Mouse (Mus musculus) forebrain, embryonic 11.5 days (tissue): Measurements from ENCODE around the gene Elovl7. TPM values are rescaled to one million over a fixed set of nuclear protein-coding genes. Genes with fewer than 3 reads are reported as not detected.

Experiments used
- ATAC-seq: fragments of 200-750 bp; cut with Nextera tagmentation; replicated peaks from 2 replicates; pipeline ENCODE4 v1.8.0; 2017; ENCODE audit warnings: moderate TSS enrichment; ENCODE audit not compliant: low FRiP score
- DNase-seq: peaks from one replicate; pipeline ENCODE4 v3.0.0-alpha.2; 2017; ENCODE audit warnings: low spot score
- H3K27ac ChIP-seq: fragments of 300-500 bp; sonication (generic); 2 replicates; pipeline ENCODE4 v1.5.1; 2014; ENCODE audit warnings: low read depth, low read length
- H3K27me3 ChIP-seq: fragments of 300-500 bp; sonication (generic); 2 replicates; pipeline ENCODE4 v1.6.1; 2014; ENCODE audit warnings: mild to moderate bottlenecking, low read length, mixed read lengths; ENCODE audit not compliant: control insufficient read depth, insufficient read depth
- H3K36me3 ChIP-seq: fragments of 300-500 bp; sonication (generic); 2 replicates; pipeline ENCODE4 v1.6.1; 2014; ENCODE audit warnings: mild to moderate bottlenecking, low read length, moderate library complexity, mixed read lengths; ENCODE audit not compliant: control insufficient read depth, insufficient read depth
- H3K4me1 ChIP-seq: fragments of 300-500 bp; sonication (generic); replicated peaks from 2 replicates; pipeline ENCODE4 v1.6.1; 2014; ENCODE audit warnings: low read length, mixed read lengths; ENCODE audit not compliant: control insufficient read depth, insufficient read depth
- H3K4me2 ChIP-seq: fragments of 300-500 bp; sonication (generic); 2 replicates; pipeline ENCODE4 v1.6.1; 2014; ENCODE audit warnings: low read depth, mild to moderate bottlenecking, low read length, moderate library complexity, mixed read lengths; ENCODE audit not compliant: severe bottlenecking
- H3K4me3 ChIP-seq: fragments of 300-500 bp; sonication (generic); 2 replicates; pipeline ENCODE4 v1.5.1; 2014; ENCODE audit warnings: low read depth, low read length
- H3K9ac ChIP-seq: fragments of 300-500 bp; sonication (generic); 2 replicates; pipeline ENCODE4 v1.6.1; 2014; ENCODE audit warnings: low read length
- H3K9me3 ChIP-seq: fragments of 300-500 bp; sonication (generic); 2 replicates; pipeline ENCODE4 v1.6.1; 2016; ENCODE audit warnings: low read length, mixed read lengths; ENCODE audit not compliant: control insufficient read depth
- WGBS: fragments of 180-500 bp; shearing (Covaris S2); extraction: QIAGEN DNeasy Blood & Tissue Kit; methylation state at CpG from one replicate; pipeline ENCODE4 v1.1.7; 2014; 5-methylcytosine and 5-hydroxymethylcytosine counted together
- polyA plus RNA-seq: library from polyadenylated mRNA; unstranded; fragments of >200 nt; fragmentation: Nextera tagmentation; extraction: Ambion mirVana; gene quantifications from 2 replicates; pipeline ENCODE4 v1.2.1, GENCODE M21; 2014

Elovl7 gene
- polyA plus RNA-seq, 1 experiment from 2014 or later, result 1.4 TPM

- Histone ChIP-seq H3K36me3 (no peaks in the 10 kb centered on the region), H3K4me2 (no peak overlapping the region), H3K9me3 (no peaks in the 10 kb centered on the region), H3K4me3 (no peak overlapping the region), H3K4me1 (no peaks in the 10 kb centered on the region), H3K9ac (no peak overlapping the region), H3K27me3 (no peaks in the 10 kb centered on the region), H3K27ac (no peak overlapping the region)
- ATAC-seq (no peak), DNase-seq (no peak)
- 92% methylated on average over 5 of the region's 5 CpGs for WGBS
These were observed 39.8 kb downstream of the Elovl7 start for GRCm38 (mm10) chr13:108253977-108254376.

GRCm38 (mm10) chr13:108263042-108263441 lies 48.8 kb downstream of the Elovl7 start:
- no peaks in the 10 kb centered on the region for H3K4me1 ChIP-seq
- 61% methylated on average over 8 of the region's 8 CpGs for WGBS

GRCm38 (mm10) chr13:108265394-108265793 lies 51.2 kb downstream of the Elovl7 start:
- Histone ChIP-seq H3K9ac (no peak overlapping the region), H3K27me3 (no peaks in the 10 kb centered on the region), H3K4me1 (no peaks in the 10 kb centered on the region), H3K4me2 (no peak overlapping the region), H3K9me3 (no peaks in the 10 kb centered on the region), H3K4me3 (no peak overlapping the region), H3K27ac (no peak overlapping the region), H3K36me3 (no peaks in the 10 kb centered on the region)
- DNase-seq, result no peak
- 84% methylated on average over 4 of the region's 4 CpGs for WGBS
- no peak for ATAC-seq

More at GRCm38 (mm10) chr13:108263042-108263441, 48.8 kb downstream of the Elovl7 start:
- Histone ChIP-seq H3K27me3 (no peaks in the 10 kb centered on the region), H3K4me2 (no peak overlapping the region), H3K36me3 (no peaks in the 10 kb centered on the region), H3K9me3 (no peaks in the 10 kb centered on the region), H3K27ac (no peak overlapping the region), H3K9ac (no peak overlapping the region), H3K4me3 (no peak overlapping the region)
- DNase-seq, result no peak
- ATAC-seq, result no peak

GRCm38 (mm10) chr13:108267841-108268634 lies 53.8 kb downstream of the Elovl7 start:
- Histone ChIP-seq H3K27ac (no peak overlapping the region), H3K36me3 (no peaks in the 10 kb centered on the region), H3K27me3 (no peaks in the 10 kb centered on the region), H3K4me2 (no peak overlapping the region), H3K4me1 (no peaks in the 10 kb centered on the region), H3K9ac (no peak overlapping the region), H3K9me3 (no peaks in the 10 kb centered on the region), H3K4me3 (no peak overlapping the region)
- ATAC-seq (no peak), DNase-seq (no peak)
- 88% methylated on average over 9 of the region's 9 CpGs for WGBS

GRCm38 (mm10) chr13:108271458-108272148 lies 57.4 kb downstream of the Elovl7 start:
- Histone ChIP-seq H3K4me1 (no peaks in the 10 kb centered on the region), H3K36me3 (no peaks in the 10 kb centered on the region), H3K27me3 (no peaks in the 10 kb centered on the region), H3K9me3 (no peaks in the 10 kb centered on the region), H3K9ac (no peak overlapping the region), H3K4me3 (no peak overlapping the region), H3K27ac (no peak overlapping the region), H3K4me2 (no peak overlapping the region)
- DNase-seq (no peak), ATAC-seq (no peak)
- 87% methylated on average over 7 of the region's 7 CpGs for WGBS

- Histone ChIP-seq H3K4me1 (no peaks in the 10 kb centered on the region), H3K27me3 (no peaks in the 10 kb centered on the region), H3K27ac (no peak overlapping the region), H3K9me3 (no peaks in the 10 kb centered on the region), H3K4me3 (no peak overlapping the region), H3K36me3 (no peaks in the 10 kb centered on the region), H3K9ac (no peak overlapping the region), H3K4me2 (no peak overlapping the region)
- ATAC-seq, result no peak
- no peak for DNase-seq
- WGBS, result 84% methylated on average over 8 of the region's 8 CpGs
These were observed 58.1 kb downstream of the Elovl7 start for GRCm38 (mm10) chr13:108272332-108272731.

- Histone ChIP-seq H3K9ac (no peak overlapping the region), H3K36me3 (no peaks in the 10 kb centered on the region), H3K9me3 (no peaks in the 10 kb centered on the region), H3K4me3 (no peak overlapping the region), H3K27ac (no peak overlapping the region), H3K4me2 (no peak overlapping the region), H3K4me1 (no peaks in the 10 kb centered on the region), H3K27me3 (no peaks in the 10 kb centered on the region)
- DNase-seq (no peak), ATAC-seq (no peak)
- 70% methylated on average over 15 of the region's 15 CpGs for WGBS
These were observed 58.8 kb downstream of the Elovl7 start for GRCm38 (mm10) chr13:108273034-108273433.

GRCm38 (mm10) chr13:108273456-108273855 lies 59.3 kb downstream of the Elovl7 start:
- H3K4me2 ChIP-seq, result no peak overlapping the region
- H3K36me3 ChIP-seq, result no peaks in the 10 kb centered on the region
- H3K4me3 ChIP-seq, result no peak overlapping the region
- H3K9ac ChIP-seq, result no peak overlapping the region
- H3K4me1 ChIP-seq, result no peaks in the 10 kb centered on the region
- H3K9me3 ChIP-seq, result no peaks in the 10 kb centered on the region
- no peaks in the 10 kb centered on the region for H3K27me3 ChIP-seq
- H3K27ac ChIP-seq, result no peak overlapping the region
- no peak for DNase-seq
- 50% methylated on average over 5 of the region's 5 CpGs for WGBS
- ATAC-seq, result peak; percentile 46; the same call in 1 of the 2 replicates
